Mouse (Mus musculus) stomach, postnatal 0 days (tissue): ENCODE data around the gene Slc8a3.

Experiments used
- CTCF ChIP-seq: IDR thresholded peaks from 2 replicates; pipeline ENCODE4 v1.5.1; 2016; ENCODE audit warnings: antibody characterized with exemption, low read depth, mild to moderate bottlenecking, moderate library complexity
- EP300 ChIP-seq: optimal IDR thresholded peaks from 2 replicates; pipeline ENCODE3; 2016; ENCODE audit warnings: antibody characterized with exemption

- TF ChIP-seq CTCF, result no peak
- no peak for TF ChIP-seq EP300
These were observed 17.0 kb downstream of the Slc8a3 start for GRCm38 (mm10) chr12:81315953-81316352.
